Mouse (Mus musculus) heart, adult 2 months (tissue): ENCODE data around the gene Gsk3b. TPM values are rescaled to one million over a fixed set of nuclear protein-coding genes. Genes with fewer than 3 reads are reported as not detected.
"Not testable (repeated sequence)": the region's sequence is repeated elsewhere in the genome, so short reads cannot be mapped to it uniquely, and the experiment has no call there.

Source experiments
- DNase-seq, 2 experiments: peaks; one replicate each; pipeline ENCODE4 v3.0.0; 2021
- H3K27ac ChIP-seq: fragments of 200-600 bp; 2 replicates; pipeline ENCODE4 v1.8.1; 2022
- H3K27me3 ChIP-seq: fragments of 200-500 bp; 2 replicates; pipeline ENCODE4 v1.6.1; 2012; ENCODE audit warnings: mild to moderate bottlenecking, low read length, inconsistent platforms, mixed read lengths; ENCODE audit not compliant: control insufficient read depth, insufficient read depth
- H3K36me3 ChIP-seq: fragments of 200-500 bp; 2 replicates; pipeline ENCODE4 v1.6.1; 2012; ENCODE audit warnings: low read length, inconsistent platforms; ENCODE audit not compliant: control insufficient read depth, insufficient read depth
- H3K4me1 ChIP-seq: fragments of 200-500 bp; 2 replicates; pipeline ENCODE4 v1.6.1; 2011; ENCODE audit warnings: low read length; ENCODE audit not compliant: control insufficient read depth, insufficient read depth
- H3K4me3 ChIP-seq: fragments of 200-600 bp; 2 replicates; pipeline ENCODE4 v1.8.1; 2022
- H3K79me2 ChIP-seq: fragments of 200-500 bp; replicated peaks from 2 replicates; pipeline ENCODE4 v1.6.1; 2012; ENCODE audit warnings: mild to moderate bottlenecking, inconsistent platforms, low read length, moderate library complexity, mixed read lengths; ENCODE audit not compliant: control insufficient read depth, insufficient read depth
- H3K9ac ChIP-seq: fragments of 200-500 bp; 2 replicates; pipeline ENCODE4 v1.6.1; 2012; ENCODE audit warnings: low read depth, mild to moderate bottlenecking, control low read depth, inconsistent platforms, low read length, mixed read lengths
- CTCF ChIP-seq: fragments of 200-600 bp; IDR thresholded peaks from 2 replicates; pipeline ENCODE4 v1.8.1; 2022; ENCODE audit warnings: antibody characterized with exemption, mild to moderate bottlenecking, moderate library complexity
- EP300 ChIP-seq: fragments of 200-500 bp; IDR thresholded peaks from 2 replicates; pipeline ENCODE4 v1.6.1; 2011; ENCODE audit warnings: low read depth, low read length, control low read depth; ENCODE audit not compliant: insufficient read depth
- POLR2A ChIP-seq: fragments of 200-500 bp; IDR thresholded peaks from 2 replicates; pipeline ENCODE4 v1.6.1; 2011; ENCODE audit warnings: mild to moderate bottlenecking, low read depth, low read length, control low read depth; ENCODE audit not compliant: insufficient read depth
- WGBS: fragments of 180-500 bp; shearing (Covaris S2); methylation state at CpG from one replicate; pipeline ENCODE4 v1.1.7; 2018; 5-methylcytosine and 5-hydroxymethylcytosine counted together
- intact Hi-C: fragments of 180-260 bp; cut with DNase I; formaldehyde crosslinking; loops from one replicate; pipeline ENCODE4 v1.15.1; 2025
- polyA plus RNA-seq: library from polyadenylated mRNA; depleted of rRNA; stranded (reverse); fragments of >200 nt; gene quantifications from 2 replicates; pipeline ENCODE4 v1.2.3, GENCODE M21; 2012
- total RNA-seq, 2 experiments: library from RNA; stranded (reverse); gene quantifications; 2 replicates each; pipeline ENCODE4 v1.2.3; 2021

Gene Gsk3b
- total and polyA plus RNA-seq, 3 experiments: 9.9 to 58.3 (median 48.8) TPM

DNA sequence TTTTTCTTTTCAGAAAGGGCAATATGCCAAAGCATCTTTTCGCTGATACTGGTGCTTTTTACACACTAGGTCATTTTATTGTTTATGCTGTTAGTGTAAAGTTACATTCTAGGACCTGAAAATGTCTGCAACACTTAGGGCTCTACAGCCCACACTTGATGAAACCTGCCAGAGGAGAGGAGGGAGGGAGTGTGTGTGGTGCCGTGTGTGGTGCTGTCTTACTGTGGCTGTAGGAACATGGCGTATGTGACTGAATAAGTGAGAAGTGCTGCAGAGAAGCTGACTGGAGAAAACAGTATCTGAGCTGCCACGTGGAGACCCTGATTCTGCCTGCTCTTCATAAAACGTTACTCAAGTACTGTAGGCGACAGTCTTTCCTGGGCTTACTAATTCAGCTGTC is 103.8 kb downstream of the Gsk3b start:
- WGBS: 88% methylated on average over 6 of the region's 6 CpGs
- peaks cover 3% of the 10 kb centered on the region; the same call in 1 of the 2 replicates for H3K36me3 ChIP-seq
- no peak overlapping the region for H3K27ac ChIP-seq
- no peak overlapping the region for H3K4me3 ChIP-seq
- H3K27me3 ChIP-seq: no peaks in the 10 kb centered on the region
- no peaks in the 10 kb centered on the region for H3K79me2 ChIP-seq
- TF ChIP-seq CTCF: no peak
- TF ChIP-seq EP300: no peak
- TF ChIP-seq POLR2A: no peak
- no peak for DNase-seq
- H3K9ac ChIP-seq: no peak overlapping the region
- intact Hi-C loops: no loop called here
- H3K4me1 ChIP-seq: peaks cover 3% of the 10 kb centered on the region

DNA sequence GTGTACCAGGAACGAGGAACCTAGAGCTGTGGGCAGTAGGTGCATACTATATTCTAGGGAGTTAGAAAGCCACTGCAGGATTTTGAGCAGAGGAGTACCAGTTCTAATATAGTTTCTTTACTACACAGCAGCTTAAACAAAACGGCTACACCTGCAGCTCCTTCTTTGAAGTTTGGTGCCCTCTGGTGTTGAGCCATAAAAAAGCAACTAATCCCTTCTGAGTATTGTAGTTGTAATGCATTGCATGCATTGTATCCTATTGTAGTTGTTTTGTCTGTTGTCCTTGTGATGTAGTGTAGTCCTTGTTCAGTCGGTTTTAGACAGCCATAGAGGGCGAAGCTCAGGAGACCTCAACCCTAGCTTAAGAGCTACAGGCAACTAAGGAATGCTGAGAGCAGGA is 108.5 kb downstream of the Gsk3b start:
- H3K4me1 ChIP-seq: peaks cover 3% of the 10 kb centered on the region
- H3K27me3 ChIP-seq: no peaks in the 10 kb centered on the region
- H3K36me3 ChIP-seq: peaks cover 5% of the 10 kb centered on the region
- peak; percentile 93 for TF ChIP-seq CTCF
- no peak for TF ChIP-seq POLR2A
- 41% methylated on average over 4 of the region's 4 CpGs for WGBS
- peaks cover 2% of the 10 kb centered on the region; the same call in 1 of the 2 replicates for H3K79me2 ChIP-seq
- no peak overlapping the region for H3K27ac ChIP-seq
- peak; percentile 32 to 39 for DNase-seq
- intact Hi-C loops: loop anchor here (1.0 to 5.0 kb wide), 5 partner anchors 109 to 510 kb away; no protein-coding TSS in a partner anchor
- H3K9ac ChIP-seq: no peak overlapping the region
- no peak overlapping the region for H3K4me3 ChIP-seq

DNA sequence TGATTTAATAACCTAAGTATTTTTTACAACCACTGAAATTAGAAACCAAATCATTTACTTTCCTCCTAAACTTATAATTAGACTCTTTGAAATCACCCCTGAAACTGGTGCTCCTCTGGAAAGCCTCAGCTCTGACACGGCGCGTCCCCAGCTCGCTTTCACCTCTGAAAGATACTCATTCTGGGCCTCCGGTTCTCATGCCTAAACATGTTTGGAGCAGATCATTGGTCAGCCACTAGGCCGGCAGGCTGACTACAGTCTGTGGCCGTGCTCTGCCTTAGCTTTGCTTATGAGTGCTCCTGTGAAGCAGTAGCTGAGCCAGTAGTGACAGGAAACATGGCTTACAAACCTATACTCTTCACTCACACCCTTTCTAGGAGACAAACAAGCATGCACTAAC is 116.5 kb downstream of the Gsk3b start:
- H3K36me3 ChIP-seq: no peaks in the 10 kb centered on the region; the same call in none of the 2 replicates
- 94% methylated on average over 7 of the region's 7 CpGs for WGBS
- TF ChIP-seq EP300 (no peak), CTCF (no peak), POLR2A (no peak)
- DNase-seq: no peak
- no peak overlapping the region for H3K27ac ChIP-seq
- H3K4me3 ChIP-seq: no peak overlapping the region
- H3K4me1 ChIP-seq: no peaks in the 10 kb centered on the region
- no peaks in the 10 kb centered on the region for H3K79me2 ChIP-seq
- no peaks in the 10 kb centered on the region for H3K27me3 ChIP-seq
- intact Hi-C loops: no loop called here
- no peak overlapping the region for H3K9ac ChIP-seq

DNA sequence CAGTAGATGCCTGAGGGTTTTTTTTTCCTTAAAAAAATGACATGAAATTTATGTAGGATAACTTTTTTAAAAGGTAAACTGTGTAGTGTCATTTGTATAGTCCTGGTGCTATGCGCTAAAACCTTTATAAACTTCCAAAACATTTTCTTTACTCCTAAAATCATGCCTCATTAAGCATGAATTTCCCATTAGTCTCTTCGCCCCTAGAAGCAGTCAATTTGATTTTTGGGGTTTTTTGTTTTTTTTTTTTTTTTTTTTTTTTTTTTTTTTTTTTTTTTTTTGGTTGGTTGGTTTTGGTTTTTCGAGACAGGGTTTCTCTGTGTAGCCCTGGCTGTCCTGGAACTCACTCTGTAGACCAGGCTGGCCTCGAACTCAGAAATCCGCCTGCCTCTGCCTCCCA is 133.7 kb downstream of the Gsk3b start:
- H3K36me3 ChIP-seq, H3K27me3 ChIP-seq, intact Hi-C loops, H3K27ac ChIP-seq, DNase-seq, H3K4me3 ChIP-seq, H3K9ac ChIP-seq, H3K79me2 ChIP-seq, H3K4me1 ChIP-seq: not testable (repeated sequence)
- 97% methylated on average over 5 of the region's 5 CpGs for WGBS

DNA sequence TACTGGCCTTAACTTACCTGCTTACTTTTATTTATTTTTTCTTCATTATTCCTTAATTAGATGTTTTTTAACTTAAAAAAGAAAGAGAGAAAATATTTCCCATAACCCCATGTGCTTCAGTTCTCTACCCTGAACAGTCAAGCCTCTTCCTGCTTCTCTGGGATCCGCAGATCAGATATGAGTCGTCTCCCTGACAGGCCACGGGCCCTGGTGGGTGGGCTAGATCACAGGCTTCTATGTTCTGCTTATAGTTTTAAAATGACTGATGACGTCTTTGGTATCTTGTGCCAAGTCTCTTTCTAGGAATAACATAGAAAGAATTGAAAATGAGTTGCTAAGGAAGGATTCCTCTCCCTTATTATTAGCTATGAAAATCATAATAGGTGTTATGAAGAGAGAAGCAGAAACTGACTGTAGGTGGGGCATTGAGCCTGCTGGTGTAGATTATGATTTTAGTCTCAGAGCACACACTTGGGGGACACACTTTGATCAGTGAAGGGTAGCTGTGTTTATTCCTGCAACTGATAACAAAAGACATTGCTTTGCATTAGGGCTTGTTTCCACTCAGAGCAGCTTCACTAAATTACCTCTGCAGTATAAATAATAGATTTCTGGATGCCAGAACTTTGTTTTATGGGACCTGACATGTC is 148.3 kb downstream of the Gsk3b start:
- no peak overlapping the region for H3K9ac ChIP-seq
- no peak for DNase-seq
- H3K79me2 ChIP-seq: no peaks in the 10 kb centered on the region
- H3K4me1 ChIP-seq: peaks cover 1% of the 10 kb centered on the region; the same call in 1 of the 2 replicates
- 53% methylated on average over 4 of the region's 4 CpGs for WGBS
- H3K27me3 ChIP-seq: no peaks in the 10 kb centered on the region
- TF ChIP-seq POLR2A: no peak
- no peak for TF ChIP-seq CTCF
- no peak for TF ChIP-seq EP300
- H3K4me3 ChIP-seq: no peak overlapping the region
- H3K27ac ChIP-seq: no peak overlapping the region
- no peaks in the 10 kb centered on the region for H3K36me3 ChIP-seq
- intact Hi-C loops: no loop called here

DNA sequence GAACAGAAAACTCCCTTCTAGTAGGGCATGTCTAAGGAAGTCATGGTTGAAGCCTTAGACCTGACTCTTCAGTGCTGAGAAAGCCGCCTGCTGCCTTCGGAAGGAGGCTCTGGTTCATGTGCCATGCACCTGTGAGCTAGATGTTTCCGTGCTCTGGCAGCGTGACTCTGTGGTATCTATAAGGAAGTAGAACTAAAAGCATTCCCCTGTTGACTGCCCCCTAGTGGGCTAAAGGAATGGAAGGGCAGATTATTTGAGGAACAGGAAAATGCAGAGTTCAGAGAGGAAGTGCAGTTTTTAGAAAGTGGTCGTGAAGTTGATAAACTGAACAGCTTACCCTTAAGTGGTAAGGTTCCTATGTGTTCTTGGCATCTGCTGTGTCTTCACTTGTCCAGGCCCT is 150.9 kb downstream of the Gsk3b start:
- Histone ChIP-seq H3K4me3 (no peak overlapping the region), H3K9ac (no peak overlapping the region), H3K27me3 (no peaks in the 10 kb centered on the region), H3K27ac (no peak overlapping the region), H3K36me3 (no peaks in the 10 kb centered on the region), H3K79me2 (no peaks in the 10 kb centered on the region), H3K4me1 (peaks cover 1% of the 10 kb centered on the region; the same call in 1 of the 2 replicates)
- TF ChIP-seq POLR2A (no peak), CTCF (peak; percentile 77)
- WGBS: 53% methylated on average over 5 of the region's 5 CpGs
- peak in 1 of 2 experiments; percentile 37 for DNase-seq
- intact Hi-C loops: no loop called here
